ENCODE assay signal across 25 mouse cellular contexts in the genomic region with DNA sequence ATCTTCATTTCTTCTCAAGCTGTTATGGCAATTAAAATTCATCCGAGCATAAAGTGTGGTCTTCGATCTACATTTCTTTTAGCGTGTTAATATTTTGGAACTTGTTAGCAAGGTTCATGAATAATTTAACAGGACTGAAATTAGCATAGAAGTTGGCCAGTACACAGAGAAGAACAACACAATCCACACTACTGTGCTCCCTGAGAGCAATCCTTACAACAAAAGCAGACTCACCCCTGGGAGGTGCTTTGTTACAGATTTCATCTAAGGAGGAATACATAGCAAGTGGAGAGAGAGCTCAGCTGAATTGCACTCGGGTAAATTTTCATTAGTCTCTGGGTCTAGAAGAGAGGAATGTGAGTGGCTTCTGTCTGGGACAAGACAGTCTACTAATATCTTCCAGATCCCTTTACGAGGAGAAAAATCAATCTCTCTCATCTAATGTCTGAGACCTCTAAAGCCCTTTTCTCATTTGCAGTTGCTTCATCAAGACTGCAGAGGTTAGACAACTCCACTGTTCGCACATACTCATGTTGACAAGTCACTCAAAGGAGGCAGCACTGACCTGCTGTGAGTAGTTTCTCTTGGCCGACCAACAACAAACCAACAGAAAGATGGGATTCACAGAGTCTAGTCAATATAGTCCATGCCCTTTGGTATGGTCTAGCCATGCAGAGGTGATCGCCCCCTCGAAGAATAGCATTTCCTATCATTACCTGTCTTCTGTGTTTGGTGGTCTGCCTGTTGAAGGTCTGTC.
A peak's percentile ranks its signal among the peaks of the same experiment; 100 is the strongest.
DNase-seq lines count a peak whose midpoint lies in the region; ATAC-seq lines count a peak whose summit lies in the region.
"Had no signal": no experiment of that assay in that cellular context is flagged by ENCODE, and none has a peak within 500 bp of the region (broad histone marks: within the 10 kb centered on the region; RNA-seq: fewer than 3 reads in every experiment).

No protein-coding gene starts in this region.

- WGBS in forebrain, embryonic 11.5 days: 57% methylated on average over 9 of the region's 9 CpGs
- 72% methylated on average over 9 of the region's 9 CpGs for WGBS in forebrain, embryonic 10.5 days
- 41% methylated on average over 9 of the region's 9 CpGs for WGBS in forebrain, embryonic 16.5 days
- WGBS in midbrain, embryonic 14.5 days: 34% methylated on average over 9 of the region's 9 CpGs

- DNase-seq in forebrain, embryonic 11.5 days (ENCODE audit: low spot score): no peak
- DNase-seq in forebrain, embryonic 10.5 days (ENCODE audit: extremely low spot score, low spot score): no peak
- DNase-seq in Muller cell, postnatal 12 days (ENCODE audit: inconsistent ontology term): peak; percentile 15
- peak; percentile 56 for DNase-seq in midbrain, embryonic 14.5 days
- DNase-seq in adrenal gland, adult 2 months: no peak
- DNase-seq in right cerebral cortex, postnatal 4 days: no peak
- DNase-seq: adrenal gland, adult 8-10 months; cerebellum, adult 11-12 months; cerebellum, postnatal 36 days; gastrocnemius, postnatal 10 days; heart, adult 2 months; kidney, adult 18-20 months; kidney, postnatal 10 days; layer of hippocampus, adult 9-11 months; liver, embryonic 13.5 days; right cerebral cortex, postnatal 14 days; thymus, postnatal 14 days had no signal

- no peak overlapping the region for H3K9ac ChIP-seq in forebrain, embryonic 11.5 days (ENCODE audit: low read length)
- no peak overlapping the region for H3K9ac ChIP-seq in forebrain, embryonic 16.5 days (replicated peaks; ENCODE audit: low read depth, low read length)
- H3K9ac ChIP-seq in midbrain, embryonic 14.5 days (replicated peaks; ENCODE audit: low read length): no peak overlapping the region
- H3K9ac ChIP-seq: embryonic facial prominence, embryonic 15.5 days; heart, embryonic 15.5 days; hindbrain, embryonic 15.5 days; limb, embryonic 12.5 days; liver, embryonic 13.5 days; lung, embryonic 15.5 days had no signal

- no peaks in the 10 kb centered on the region for H3K4me1 ChIP-seq in forebrain, embryonic 11.5 days (replicated peaks; ENCODE audit: control insufficient read depth, insufficient read depth, low read length)
- peaks cover 7% of the 10 kb centered on the region for H3K4me1 ChIP-seq in forebrain, embryonic 10.5 days
- 0 out of 2 replicates have a peak, but pooled peaks cover 6% of the 10 kb centered on the region for H3K4me1 ChIP-seq in forebrain, embryonic 16.5 days (replicated peaks; ENCODE audit: control insufficient read depth, insufficient read depth, low read length)
- peaks cover 6% of the 10 kb centered on the region; the same call in 1 of the 2 replicates for H3K4me1 ChIP-seq in midbrain, embryonic 14.5 days (ENCODE audit: control insufficient read depth, insufficient read depth, low read length)
- H3K4me1 ChIP-seq: embryonic facial prominence, embryonic 15.5 days; heart, embryonic 15.5 days; limb, embryonic 12.5 days; liver, embryonic 13.5 days; lung, embryonic 15.5 days had no signal

- H3K36me3 ChIP-seq in forebrain, embryonic 11.5 days (ENCODE audit: control insufficient read depth, insufficient read depth, low read length): no peaks in the 10 kb centered on the region
- H3K36me3 ChIP-seq in forebrain, embryonic 10.5 days (replicated peaks): no peaks in the 10 kb centered on the region
- no peaks in the 10 kb centered on the region for H3K36me3 ChIP-seq in forebrain, embryonic 16.5 days (ENCODE audit: control insufficient read depth, insufficient read depth)
- H3K36me3 ChIP-seq in midbrain, embryonic 14.5 days (ENCODE audit: control insufficient read depth, insufficient read depth, low read length): peaks cover 4% of the 10 kb centered on the region; the same call in 1 of the 2 replicates
- H3K36me3 ChIP-seq: embryonic facial prominence, embryonic 15.5 days; heart, embryonic 15.5 days; limb, embryonic 12.5 days; liver, embryonic 13.5 days; lung, embryonic 15.5 days had no signal

- H3K4me3 ChIP-seq in forebrain, embryonic 11.5 days (ENCODE audit: low read depth, low read length): no peak overlapping the region
- H3K4me3 ChIP-seq in forebrain, embryonic 10.5 days: no peak overlapping the region
- no peak overlapping the region for H3K4me3 ChIP-seq in forebrain, embryonic 16.5 days (replicated peaks; ENCODE audit: low read length)
- H3K4me3 ChIP-seq in midbrain, embryonic 14.5 days (replicated peaks; ENCODE audit: low read depth, low read length): no peak overlapping the region
- H3K4me3 ChIP-seq: embryonic facial prominence, embryonic 15.5 days; heart, adult 2 months; heart, embryonic 15.5 days; hindbrain, embryonic 15.5 days; limb, embryonic 12.5 days; liver, embryonic 13.5 days; lung, embryonic 15.5 days; myocyte had no signal

- no peaks in the 10 kb centered on the region for H3K9me3 ChIP-seq in forebrain, embryonic 11.5 days (ENCODE audit: control insufficient read depth, low read length)
- H3K9me3 ChIP-seq in forebrain, embryonic 10.5 days: no peaks in the 10 kb centered on the region
- H3K9me3 ChIP-seq in forebrain, embryonic 16.5 days (ENCODE audit: control insufficient read depth, low read length): no peaks in the 10 kb centered on the region; the same call in 1 of the 2 replicates
- no peaks in the 10 kb centered on the region for H3K9me3 ChIP-seq in midbrain, embryonic 14.5 days (ENCODE audit: control insufficient read depth, low read length)
- H3K9me3 ChIP-seq: embryonic facial prominence, embryonic 15.5 days; heart, embryonic 15.5 days; hindbrain, embryonic 15.5 days; limb, embryonic 12.5 days; liver, embryonic 13.5 days; lung, embryonic 15.5 days had no signal

- ATAC-seq in forebrain, embryonic 11.5 days (replicated peaks; ENCODE audit: low FRiP score): peak; percentile 75
- peak; percentile 41; the same call in 1 of the 2 replicates for ATAC-seq in forebrain, embryonic 16.5 days
- ATAC-seq in midbrain, embryonic 14.5 days (ENCODE audit: low FRiP score, low TSS enrichment): peak; percentile 54; the same call in 1 of the 2 replicates

- no peaks in the 10 kb centered on the region for H3K27me3 ChIP-seq in forebrain, embryonic 11.5 days (ENCODE audit: control insufficient read depth, insufficient read depth, low read length)
- no peaks in the 10 kb centered on the region for H3K27me3 ChIP-seq in forebrain, embryonic 10.5 days (ENCODE audit: poor library complexity, severe bottlenecking)
- H3K27me3 ChIP-seq in forebrain, embryonic 16.5 days (replicated peaks; ENCODE audit: control insufficient read depth, insufficient read depth, low read length): no peaks in the 10 kb centered on the region
- no peaks in the 10 kb centered on the region for H3K27me3 ChIP-seq in midbrain, embryonic 14.5 days (ENCODE audit: control insufficient read depth, insufficient read depth, low read length)
- H3K27me3 ChIP-seq: CH12.LX; embryonic facial prominence, embryonic 15.5 days; heart, embryonic 15.5 days; hindbrain, embryonic 15.5 days; limb, embryonic 12.5 days; liver, embryonic 13.5 days; lung, embryonic 15.5 days had no signal

- H3K4me2 ChIP-seq in forebrain, embryonic 11.5 days (ENCODE audit: low read depth, low read length, severe bottlenecking): no peak overlapping the region
- H3K4me2 ChIP-seq in forebrain, embryonic 16.5 days (ENCODE audit: low read length): no peak overlapping the region
- no peak overlapping the region for H3K4me2 ChIP-seq in midbrain, embryonic 14.5 days (ENCODE audit: low read length)
- H3K4me2 ChIP-seq: embryonic facial prominence, embryonic 15.5 days; heart, embryonic 15.5 days; hindbrain, embryonic 15.5 days; limb, embryonic 12.5 days; liver, embryonic 13.5 days; lung, embryonic 15.5 days had no signal

- H3K27ac ChIP-seq in forebrain, embryonic 11.5 days (ENCODE audit: low read depth, low read length): no peak overlapping the region
- no peak overlapping the region for H3K27ac ChIP-seq in forebrain, embryonic 10.5 days
- H3K27ac ChIP-seq in forebrain, embryonic 16.5 days (ENCODE audit: low read length): no peak overlapping the region
- H3K27ac ChIP-seq in midbrain, embryonic 14.5 days (replicated peaks; ENCODE audit: low read depth, low read length): peak overlapping the region; percentile 32; the same call in 1 of the 2 replicates
- H3K27ac ChIP-seq: embryonic facial prominence, embryonic 15.5 days; heart, adult 2 months; heart, embryonic 15.5 days; hindbrain, embryonic 15.5 days; limb, embryonic 12.5 days; liver, embryonic 13.5 days; lung, embryonic 15.5 days had no signal

Comparison
In these comparisons a context has a peak if more than half of its experiments do, and no peak if none do; other contexts are left out.
1. DNase-seq: peak in Muller cell, postnatal 12 days (single experiment) and midbrain, embryonic 14.5 days (single experiment); none in forebrain, embryonic 11.5 days (single experiment), forebrain, embryonic 10.5 days (single experiment), adrenal gland, adult 2 months (single experiment) and right cerebral cortex, postnatal 4 days (single experiment).
2. Peak in every context shown above with its lines, with median percentiles within 50 percentile points of each other: ATAC-seq.